Mouse (Mus musculus) stomach, embryonic 14.5 days (tissue): Measurements from ENCODE around the gene Cd86. TPM values are rescaled to one million over a fixed set of nuclear protein-coding genes. Genes with fewer than 3 reads are reported as not detected.

ENCODE experiments used
- ATAC-seq: fragments of 200-750 bp; cut with Nextera tagmentation; 2 replicates; pipeline ENCODE4 v1.8.0; 2017; ENCODE audit warnings: low read depth, moderate TSS enrichment; ENCODE audit not compliant: insufficient number of reproducible peaks, insufficient read depth, low FRiP score
- H3K27ac ChIP-seq: fragments of 300-500 bp; sonication (generic); 2 replicates; pipeline ENCODE4 v1.5.1; 2014; ENCODE audit warnings: mild to moderate bottlenecking, low read length, moderate library complexity, mixed read lengths
- H3K27me3 ChIP-seq: fragments of 300-500 bp; sonication (generic); 2 replicates; pipeline ENCODE4 v1.6.1; 2014; ENCODE audit warnings: low read length, control low read depth, mixed read lengths; ENCODE audit not compliant: control insufficient read depth, insufficient read depth
- H3K36me3 ChIP-seq: fragments of 300-500 bp; sonication (generic); 2 replicates; pipeline ENCODE4 v1.6.1; 2014; ENCODE audit warnings: mild to moderate bottlenecking, control low read depth, low read length, moderate library complexity, mixed read lengths; ENCODE audit not compliant: control insufficient read depth, insufficient read depth
- H3K4me1 ChIP-seq: fragments of 300-500 bp; sonication (generic); 2 replicates; pipeline ENCODE4 v1.6.1; 2014; ENCODE audit warnings: low read length, control low read depth, mixed read lengths; ENCODE audit not compliant: control insufficient read depth, insufficient read depth
- H3K4me2 ChIP-seq: fragments of 300-500 bp; sonication (generic); replicated peaks from 2 replicates; pipeline ENCODE4 v1.6.1; 2014; ENCODE audit warnings: low read depth, low read length, control low read depth
- H3K4me3 ChIP-seq: fragments of 300-500 bp; sonication (generic); 2 replicates; pipeline ENCODE4 v1.5.1; 2014; ENCODE audit warnings: low read depth, low read length, control low read depth
- H3K9ac ChIP-seq: fragments of 300-500 bp; sonication (generic); replicated peaks from 2 replicates; pipeline ENCODE4 v1.6.1; 2014; ENCODE audit warnings: low read depth, mild to moderate bottlenecking, control low read depth, low read length, moderate library complexity, mixed read lengths
- H3K9me3 ChIP-seq: fragments of 300-500 bp; sonication (generic); 2 replicates; pipeline ENCODE4 v1.6.1; 2016; ENCODE audit warnings: low read depth, low read length, control low read depth; ENCODE audit not compliant: control insufficient read depth
- WGBS: fragments of 180-500 bp; shearing (Covaris S2); extraction: QIAGEN DNeasy Blood & Tissue Kit; methylation state at CpG from one replicate; pipeline ENCODE4 v1.1.7; 2014; 5-methylcytosine and 5-hydroxymethylcytosine counted together
- polyA plus RNA-seq: library from polyadenylated mRNA; unstranded; fragments of >200 nt; fragmentation: Nextera tagmentation; extraction: Ambion mirVana; gene quantifications from 2 replicates; pipeline ENCODE4 v1.2.1, GENCODE M21; 2014

Cd86 gene
- polyA plus RNA-seq, 1 experiment from 2014 or later: 2.0 TPM

GRCm38 (mm10) chr16:36651174-36651766 is 14.6 kb downstream of the Cd86 start:
- Histone ChIP-seq H3K4me2 (no peak overlapping the region), H3K4me1 (no peaks in the 10 kb centered on the region), H3K9ac (no peak overlapping the region), H3K27me3 (no peaks in the 10 kb centered on the region), H3K9me3 (no peaks in the 10 kb centered on the region), H3K4me3 (no peak overlapping the region), H3K36me3 (no peaks in the 10 kb centered on the region), H3K27ac (no peak overlapping the region)
- no peak for ATAC-seq
- 75% methylated on average over 6 of the region's 6 CpGs for WGBS

- no peak overlapping the region for H3K9ac ChIP-seq
- H3K9me3 ChIP-seq: no peaks in the 10 kb centered on the region
- H3K27ac ChIP-seq: no peak overlapping the region
- H3K4me3 ChIP-seq: no peak overlapping the region
- no peaks in the 10 kb centered on the region for H3K36me3 ChIP-seq
- no peaks in the 10 kb centered on the region for H3K27me3 ChIP-seq
- H3K4me1 ChIP-seq: no peaks in the 10 kb centered on the region
- 88% methylated on average over 4 of the region's 4 CpGs for WGBS
- H3K4me2 ChIP-seq: no peak overlapping the region
- ATAC-seq: no peak
Observed at GRCm38 (mm10) chr16:36650511-36650910, 15.4 kb downstream of the Cd86 start.

GRCm38 (mm10) chr16:36649304-36649703 is 16.6 kb downstream of the Cd86 start:
- no peak for ATAC-seq

GRCm38 (mm10) chr16:36645124-36645523 is 20.8 kb downstream of the Cd86 start:
- Histone ChIP-seq H3K4me1 (no peaks in the 10 kb centered on the region), H3K36me3 (no peaks in the 10 kb centered on the region), H3K9me3 (no peaks in the 10 kb centered on the region), H3K27ac (no peak overlapping the region), H3K27me3 (no peaks in the 10 kb centered on the region), H3K9ac (no peak overlapping the region), H3K4me3 (no peak overlapping the region), H3K4me2 (no peak overlapping the region)
- ATAC-seq: no peak
- WGBS: 84% methylated on average over 6 of the region's 6 CpGs

More at GRCm38 (mm10) chr16:36649304-36649703, 16.6 kb downstream of the Cd86 start:
- H3K4me3 ChIP-seq: no peak overlapping the region
- H3K27ac ChIP-seq: no peak overlapping the region
- H3K4me1 ChIP-seq: no peaks in the 10 kb centered on the region
- H3K9me3 ChIP-seq: no peaks in the 10 kb centered on the region
- H3K27me3 ChIP-seq: no peaks in the 10 kb centered on the region
- H3K4me2 ChIP-seq: no peak overlapping the region
- H3K9ac ChIP-seq: no peak overlapping the region
- WGBS: 65% methylated on average over 3 of the region's 3 CpGs
- H3K36me3 ChIP-seq: no peaks in the 10 kb centered on the region

- Histone ChIP-seq H3K9ac (no peak overlapping the region), H3K4me2 (no peak overlapping the region), H3K27ac (no peak overlapping the region), H3K36me3 (no peaks in the 10 kb centered on the region), H3K27me3 (no peaks in the 10 kb centered on the region), H3K4me3 (no peak overlapping the region), H3K9me3 (no peaks in the 10 kb centered on the region), H3K4me1 (no peaks in the 10 kb centered on the region)
- 84% methylated on average over 5 of the region's 5 CpGs for WGBS
- ATAC-seq: no peak
Observed at GRCm38 (mm10) chr16:36642696-36643046, 23.2 kb downstream of the Cd86 start.

GRCm38 (mm10) chr16:36641830-36642695 is 23.8 kb downstream of the Cd86 start:
- ATAC-seq: no peak
- H3K27ac ChIP-seq: no peak overlapping the region
- 64% methylated on average over 14 of the region's 14 CpGs for WGBS
- no peaks in the 10 kb centered on the region for H3K9me3 ChIP-seq
- no peaks in the 10 kb centered on the region for H3K36me3 ChIP-seq
- no peak overlapping the region for H3K9ac ChIP-seq
- H3K4me3 ChIP-seq: no peak overlapping the region
- H3K27me3 ChIP-seq: no peaks in the 10 kb centered on the region
- no peak overlapping the region for H3K4me2 ChIP-seq
- no peaks in the 10 kb centered on the region for H3K4me1 ChIP-seq

- ATAC-seq: no peak
- no peak overlapping the region for H3K9ac ChIP-seq
- no peaks in the 10 kb centered on the region for H3K9me3 ChIP-seq
- no peaks in the 10 kb centered on the region for H3K36me3 ChIP-seq
- H3K4me3 ChIP-seq: no peak overlapping the region
- no peaks in the 10 kb centered on the region for H3K4me1 ChIP-seq
- H3K4me2 ChIP-seq: no peak overlapping the region
- no peaks in the 10 kb centered on the region for H3K27me3 ChIP-seq
- 68% methylated on average over 5 of the region's 5 CpGs for WGBS
- no peak overlapping the region for H3K27ac ChIP-seq
Observed at GRCm38 (mm10) chr16:36640993-36641392, 24.9 kb downstream of the Cd86 start.

- H3K9me3 ChIP-seq: no peaks in the 10 kb centered on the region
- no peaks in the 10 kb centered on the region for H3K4me1 ChIP-seq
- no peaks in the 10 kb centered on the region for H3K27me3 ChIP-seq
- no peak overlapping the region for H3K4me2 ChIP-seq
- H3K9ac ChIP-seq: no peak overlapping the region
- WGBS: 81% methylated on average over 16 of the region's 16 CpGs
- H3K36me3 ChIP-seq: no peaks in the 10 kb centered on the region
- no peak for ATAC-seq
- H3K27ac ChIP-seq: no peak overlapping the region
- no peak overlapping the region for H3K4me3 ChIP-seq
Observed at GRCm38 (mm10) chr16:36639812-36640504, 25.9 kb downstream of the Cd86 start.
